Mouse (Mus musculus): ENCODE measurements around the gene Col11a2. TPM values are rescaled to one million over a fixed set of nuclear protein-coding genes. Genes with fewer than 3 reads are reported as not detected.
"Not testable (repeated sequence)": the region's sequence is repeated elsewhere in the genome, so short reads cannot be mapped to it uniquely, and the experiment has no call there.

The Col11a2 gene
- 53.2 and 64.3 TPM in 2 replicates for polyA plus RNA-seq (2015; fragmentation: Nextera tagmentation; extraction: Ambion mirVana)

DNA sequence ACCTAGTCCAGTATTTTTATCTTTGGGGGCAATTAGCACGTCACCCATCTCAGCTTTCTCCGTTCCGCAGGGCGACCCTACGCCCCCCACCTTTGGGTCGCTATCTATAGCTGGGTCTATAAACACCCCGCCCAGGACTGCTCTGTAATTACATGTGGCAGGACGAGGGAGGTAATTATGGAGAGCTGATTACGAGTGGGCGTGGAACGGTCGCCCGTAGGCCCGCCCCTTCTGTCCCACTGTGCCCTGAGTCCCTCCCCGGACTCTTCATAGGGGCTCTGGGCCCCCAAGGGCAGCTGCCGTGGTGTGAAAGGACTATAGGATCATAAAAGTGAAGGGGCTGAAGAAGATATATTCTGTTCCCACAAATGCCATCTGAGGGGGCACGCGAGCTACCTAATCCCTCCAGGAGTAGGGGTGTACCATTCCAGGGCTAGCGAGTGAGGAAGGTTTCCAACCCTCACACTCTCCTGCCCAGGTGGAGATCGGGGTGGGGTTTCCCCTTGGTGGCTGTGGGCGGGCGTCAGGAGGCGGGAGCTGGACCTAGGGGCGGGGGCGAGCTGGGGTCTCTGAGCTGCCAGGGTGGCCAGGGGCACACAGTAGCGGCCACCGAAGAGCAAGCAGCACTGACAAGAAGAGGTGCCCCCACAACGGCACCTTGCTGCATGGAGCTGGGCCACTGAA, at the start of gene Col11a2:
Gene Col11a2 (plus strand): TSS at position 560 of the 684 bp plus-strand sequence.
- Histone ChIP-seq H3K27me3 (peaks cover 38% of the 10 kb centered on the region), H3K9me3 (replicated peaks) (no peaks in the 10 kb centered on the region), H3K9ac (peak within 1 kb of the TSS; percentile 31; the same call in 1 of the 2 replicates), H3K4me1 (peaks cover 33% of the 10 kb centered on the region), H3K36me3 (peaks cover 34% of the 10 kb centered on the region), H3K4me3 (replicated peaks) (peak within 1 kb of the TSS; percentile 33), H3K4me2 (replicated peaks) (peak within 1 kb of the TSS; percentile 44), H3K27ac (replicated peaks) (peak within 1 kb of the TSS; percentile 44)
- 8% methylated on average over 28 of the region's 28 CpGs for WGBS
- ATAC-seq (ENCODE audit: insufficient number of reproducible peaks, low FRiP score, low TSS enrichment, low read depth) = peak; percentile 79

DNA sequence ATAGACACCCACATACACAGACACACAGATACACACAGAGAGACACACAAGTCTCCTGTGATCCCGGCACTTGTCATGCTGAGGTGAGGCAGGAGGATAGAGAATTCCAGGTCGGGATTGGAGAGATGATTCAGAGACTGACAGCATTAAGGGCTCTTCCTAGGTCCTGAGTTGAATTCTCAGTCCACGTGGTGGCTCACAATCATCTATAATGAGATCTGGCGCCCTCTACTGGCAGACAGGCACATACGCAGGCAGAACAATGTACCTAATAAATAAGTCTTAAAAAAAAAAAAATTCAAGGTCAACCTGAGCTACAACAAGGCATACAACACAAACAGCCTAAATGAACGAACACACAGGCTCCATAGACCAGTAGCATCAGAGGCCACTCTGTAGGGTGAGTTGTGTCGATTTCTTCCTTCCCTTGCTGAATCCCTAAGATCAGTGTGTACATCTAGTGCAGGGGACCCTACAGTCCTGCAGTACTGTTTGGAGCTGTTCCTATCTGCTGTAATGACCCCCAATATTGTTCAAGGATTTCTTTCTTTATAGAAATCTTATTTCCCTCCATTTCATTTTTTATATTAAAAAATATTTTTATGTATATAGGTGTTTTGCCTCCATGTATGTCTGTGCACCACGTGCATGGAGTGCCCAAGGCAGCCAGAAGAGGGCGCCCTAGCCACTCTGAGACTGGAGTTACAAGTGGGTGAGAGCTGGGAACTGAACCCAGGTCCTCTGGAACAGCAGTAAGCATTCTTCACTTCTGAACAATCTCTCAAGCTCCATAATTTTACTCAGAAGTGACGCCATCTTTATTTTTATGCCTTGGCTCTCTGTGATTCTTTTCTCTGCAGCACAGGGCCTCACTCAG, 47.2 kb upstream of the Col11a2 start:
- H3K9me3 ChIP-seq (replicated peaks) = no peaks in the 10 kb centered on the region
- H3K4me2 ChIP-seq (replicated peaks) = no peak overlapping the region
- no peak overlapping the region for H3K9ac ChIP-seq
- WGBS = 28% methylated on average over 10 of the region's 10 CpGs
- no peak overlapping the region for H3K27ac ChIP-seq (replicated peaks)
- H3K4me1 ChIP-seq = no peaks in the 10 kb centered on the region
- H3K36me3 ChIP-seq = no peaks in the 10 kb centered on the region
- ATAC-seq (ENCODE audit: insufficient number of reproducible peaks, low FRiP score, low TSS enrichment, low read depth) = no peak
- H3K4me3 ChIP-seq (replicated peaks) = no peak overlapping the region
- peaks cover 12% of the 10 kb centered on the region; the same call in 1 of the 2 replicates for H3K27me3 ChIP-seq

DNA sequence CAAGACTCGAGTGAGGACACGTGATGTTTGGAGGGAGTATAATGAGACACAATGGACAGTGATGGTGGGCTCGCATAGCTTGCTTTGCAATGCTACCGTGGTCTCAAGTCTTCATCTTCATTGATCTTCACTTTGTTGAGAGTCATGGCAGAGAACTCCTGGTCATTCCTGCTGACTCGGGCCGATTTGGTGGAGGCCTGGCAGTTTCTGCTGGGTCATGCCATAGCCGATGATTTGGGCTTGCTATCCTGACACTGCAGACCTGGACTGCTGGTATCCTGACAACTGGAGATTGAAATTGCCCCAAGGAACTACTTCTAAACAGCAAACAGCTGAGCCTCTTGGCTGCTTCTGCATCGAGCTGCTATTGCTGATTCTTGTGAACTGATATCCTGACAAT, 44.3 kb upstream of the Col11a2 start:
- H3K36me3 ChIP-seq = no peaks in the 10 kb centered on the region
- H3K27me3 ChIP-seq = peaks cover 18% of the 10 kb centered on the region
- H3K4me3 ChIP-seq (replicated peaks) = no peak overlapping the region
- 84% methylated on average over 8 of the region's 8 CpGs for WGBS
- no peak overlapping the region for H3K27ac ChIP-seq (replicated peaks)
- H3K9ac ChIP-seq = no peak overlapping the region
- ATAC-seq (ENCODE audit: insufficient number of reproducible peaks, low FRiP score, low TSS enrichment, low read depth) = no peak
- H3K4me1 ChIP-seq = peaks cover 9% of the 10 kb centered on the region
- no peak overlapping the region for H3K4me2 ChIP-seq (replicated peaks)
- no peaks in the 10 kb centered on the region for H3K9me3 ChIP-seq (replicated peaks)

DNA sequence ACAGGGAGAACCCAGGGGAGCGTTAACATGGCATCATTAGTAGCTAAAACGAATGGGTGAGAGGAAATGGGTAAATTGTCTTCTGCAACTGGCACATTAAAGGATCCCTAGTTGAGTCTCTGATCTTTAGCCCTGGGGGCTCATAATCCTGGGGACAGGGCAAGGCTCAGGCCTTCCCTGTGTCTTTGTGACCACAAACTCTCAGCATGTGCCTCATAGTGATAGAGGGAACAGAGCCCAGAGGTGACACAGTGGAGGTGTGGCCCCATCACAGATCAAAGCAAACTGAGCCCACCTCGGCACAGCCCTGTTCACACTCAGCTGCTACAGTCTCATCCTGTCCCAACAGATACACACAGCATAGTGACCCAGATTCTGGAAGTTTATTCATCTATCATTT, 43.6 kb upstream of the Col11a2 start:
- Histone ChIP-seq H3K4me2 (replicated peaks) (no peak overlapping the region), H3K36me3 (no peaks in the 10 kb centered on the region), H3K9ac (no peak overlapping the region), H3K4me3 (replicated peaks) (no peak overlapping the region), H3K9me3 (replicated peaks) (no peaks in the 10 kb centered on the region), H3K4me1 (peaks cover 15% of the 10 kb centered on the region), H3K27ac (replicated peaks) (no peak overlapping the region), H3K27me3 (peaks cover 25% of the 10 kb centered on the region)
- no peak for ATAC-seq (ENCODE audit: insufficient number of reproducible peaks, low FRiP score, low TSS enrichment, low read depth)
- WGBS = 62% methylated on average over 3 of the region's 3 CpGs

DNA sequence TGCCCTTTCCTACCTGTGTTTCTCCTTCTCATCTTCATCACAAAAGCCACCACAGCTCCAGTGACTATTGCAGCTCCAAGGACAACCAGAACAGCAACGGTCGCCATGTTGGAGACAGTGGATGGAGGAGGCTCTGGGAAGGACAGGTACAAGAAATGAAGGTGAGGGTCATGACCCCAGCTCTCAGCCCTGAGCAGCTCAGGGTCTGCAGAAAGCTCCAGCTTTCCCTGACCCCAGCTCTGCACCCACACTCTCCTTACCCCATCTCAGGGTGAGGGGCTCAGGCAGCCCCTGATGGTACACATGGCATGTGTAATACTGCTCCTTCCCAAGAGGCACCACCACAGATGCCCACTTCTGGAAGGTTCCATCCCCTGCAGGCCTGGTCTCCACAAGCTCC, 42.2 kb upstream of the Col11a2 start:
- not testable (repeated sequence) for H3K4me2 ChIP-seq (replicated peaks); H3K27ac ChIP-seq (replicated peaks); H3K36me3 ChIP-seq; H3K9me3 ChIP-seq (replicated peaks); ATAC-seq (ENCODE audit: insufficient number of reproducible peaks, low FRiP score, low TSS enrichment, low read depth); H3K9ac ChIP-seq; H3K4me3 ChIP-seq (replicated peaks)
- H3K4me1 ChIP-seq = peaks cover 15% of the 10 kb centered on the region
- 89% methylated on average over 2 of the region's 2 CpGs for WGBS
- H3K27me3 ChIP-seq = peaks cover 39% of the 10 kb centered on the region

DNA sequence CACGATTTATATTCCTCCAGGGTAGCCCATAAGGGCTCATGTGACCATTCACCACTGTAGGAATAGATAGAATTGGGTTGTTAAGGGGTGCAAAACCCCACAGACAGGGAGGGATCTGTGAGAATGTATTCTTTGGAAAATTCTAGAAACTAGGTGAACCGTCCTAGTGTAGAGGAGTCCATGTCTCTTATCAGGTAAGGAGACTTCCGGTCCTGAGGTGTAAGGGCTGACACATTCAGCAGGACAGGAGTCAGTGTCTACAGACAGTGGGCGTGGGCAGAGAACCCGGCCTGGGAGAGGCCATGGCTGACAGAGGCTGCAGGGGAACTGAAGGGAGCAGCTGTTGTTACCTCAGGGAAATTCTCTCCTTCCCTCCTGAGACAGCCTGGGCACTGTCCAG, 40.5 kb upstream of the Col11a2 start:
- peaks cover 43% of the 10 kb centered on the region for H3K27me3 ChIP-seq
- 48% methylated on average over 5 of the region's 5 CpGs for WGBS

DNA sequence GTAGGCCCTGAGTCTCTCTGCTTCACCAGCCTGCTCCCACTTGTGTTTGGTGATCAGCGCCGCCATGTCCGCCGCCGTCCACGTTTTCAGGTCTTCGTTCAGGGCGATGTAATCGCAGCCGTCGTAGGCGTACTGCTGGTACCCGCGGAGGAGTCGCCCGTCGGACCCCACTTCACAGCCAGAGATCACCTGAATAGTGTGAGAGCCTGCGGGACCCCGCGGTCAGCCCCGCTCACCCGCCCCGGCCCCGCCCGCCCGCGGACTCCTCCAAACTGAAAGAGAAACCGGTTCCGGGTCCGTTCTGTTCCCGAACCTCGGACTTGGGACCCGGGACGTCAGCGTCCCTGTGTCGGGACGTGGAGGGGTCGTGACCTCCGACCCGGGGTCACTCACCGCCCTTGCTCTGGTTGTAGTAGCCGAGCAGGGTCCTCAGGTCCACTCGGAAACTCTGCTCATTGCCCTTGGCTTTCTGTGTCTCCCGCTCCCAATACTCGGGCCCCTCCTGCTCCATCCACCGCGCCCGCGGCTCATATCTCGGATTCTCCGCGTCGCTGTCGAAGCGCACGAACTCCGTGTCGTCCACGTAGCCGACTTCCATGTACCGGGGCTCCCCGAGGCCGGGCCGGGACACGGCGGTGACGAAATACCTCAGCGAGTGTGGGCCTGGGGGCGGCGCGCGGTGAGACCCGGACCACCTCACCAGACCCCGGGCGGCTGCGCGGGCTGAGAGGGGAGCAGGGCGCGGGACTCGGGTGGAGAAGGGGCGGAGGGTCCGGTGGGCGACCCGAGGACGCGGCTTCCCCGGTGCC, 39.7 kb upstream of the Col11a2 start:
- Histone ChIP-seq H3K4me1 (peaks cover 15% of the 10 kb centered on the region), H3K9ac (peak overlapping the region; percentile 33), H3K9me3 (replicated peaks) (no peaks in the 10 kb centered on the region), H3K36me3 (no peaks in the 10 kb centered on the region), H3K4me3 (replicated peaks) (peak overlapping the region; percentile 56), H3K27ac (replicated peaks) (no peak overlapping the region), H3K4me2 (replicated peaks) (peak overlapping the region; percentile 99), H3K27me3 (peaks cover 43% of the 10 kb centered on the region)
- no peak; the same call in 1 of the 2 replicates for ATAC-seq (ENCODE audit: insufficient number of reproducible peaks, low FRiP score, low TSS enrichment, low read depth)
- WGBS = 1% methylated on average over 81 of the region's 87 CpGs

More for the DNA sequence above, 40.5 kb upstream of the Col11a2 start:
- peaks cover 15% of the 10 kb centered on the region for H3K4me1 ChIP-seq
- not testable (repeated sequence) for H3K4me3 ChIP-seq (replicated peaks); ATAC-seq (ENCODE audit: insufficient number of reproducible peaks, low FRiP score, low TSS enrichment, low read depth); H3K36me3 ChIP-seq; H3K9ac ChIP-seq; H3K9me3 ChIP-seq (replicated peaks); H3K4me2 ChIP-seq (replicated peaks); H3K27ac ChIP-seq (replicated peaks)

DNA sequence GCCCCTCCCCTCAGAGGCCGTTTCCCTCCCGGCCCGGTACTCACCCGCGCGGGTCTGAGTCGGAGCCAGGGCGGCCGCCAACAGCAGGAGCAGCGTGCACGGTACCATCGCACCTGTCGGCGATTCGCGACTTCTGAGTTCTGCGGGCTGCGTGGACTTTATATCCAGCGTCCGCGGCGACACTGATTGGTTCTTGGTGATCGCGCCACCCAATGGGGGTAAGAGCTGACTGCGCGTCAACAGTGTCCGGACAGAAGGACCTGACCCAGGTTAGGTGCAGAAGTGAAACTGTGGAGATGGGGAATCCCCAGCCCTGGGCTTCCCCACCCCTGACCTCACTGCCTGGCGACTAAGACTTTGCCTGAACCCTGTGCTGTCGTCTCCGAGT, 39.1 kb upstream of the Col11a2 start, which contains the start of gene H2-K1:
Gene H2-K1 (minus strand): TSS at position 198 of the 388 bp plus-strand sequence.
- no peaks in the 10 kb centered on the region for H3K36me3 ChIP-seq
- peaks cover 43% of the 10 kb centered on the region for H3K27me3 ChIP-seq
- no peaks in the 10 kb centered on the region for H3K9me3 ChIP-seq (replicated peaks)
- WGBS = under 1% methylated on average over 27 of the region's 30 CpGs
- H3K4me1 ChIP-seq = peaks cover 15% of the 10 kb centered on the region
- peak within 1 kb of the TSS; percentile 99 for H3K4me2 ChIP-seq (replicated peaks)
- H3K9ac ChIP-seq = peak within 1 kb of the TSS; percentile 33
- peak within 1 kb of the TSS; percentile 56 for H3K4me3 ChIP-seq (replicated peaks)
- ATAC-seq (ENCODE audit: insufficient number of reproducible peaks, low FRiP score, low TSS enrichment, low read depth) = peak; percentile 77
- no peak within 1 kb of the TSS for H3K27ac ChIP-seq (replicated peaks)

DNA sequence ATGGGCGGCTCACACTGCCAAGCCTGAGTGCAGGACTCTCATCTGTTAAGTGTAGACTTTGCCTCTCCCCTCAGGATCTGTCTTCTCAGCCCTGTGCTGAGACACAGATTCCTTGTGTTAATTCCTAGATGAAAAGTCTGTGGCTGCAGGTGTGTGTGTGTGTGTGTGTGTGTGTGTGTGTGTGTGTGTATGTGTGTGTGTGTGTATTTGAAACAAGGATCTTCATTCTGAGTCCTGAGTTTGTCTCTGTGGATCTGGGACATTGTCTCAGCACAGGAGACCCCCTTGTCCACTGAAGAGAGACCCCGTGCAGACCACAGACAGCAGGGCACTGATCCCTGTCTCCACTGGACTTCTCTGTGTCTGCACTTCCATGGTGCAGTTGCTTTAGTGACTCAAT, 38.4 kb upstream of the Col11a2 start:
- not testable (repeated sequence) for H3K27ac ChIP-seq (replicated peaks); H3K36me3 ChIP-seq; H3K9me3 ChIP-seq (replicated peaks); ATAC-seq (ENCODE audit: insufficient number of reproducible peaks, low FRiP score, low TSS enrichment, low read depth); H3K9ac ChIP-seq; H3K4me2 ChIP-seq (replicated peaks)
- 42% methylated on average over 2 of the region's 2 CpGs for WGBS
- Histone ChIP-seq H3K4me1 (peaks cover 15% of the 10 kb centered on the region), H3K4me3 (replicated peaks) (0 out of 2 replicates have a peak overlapping the region, but pooled peaks have one; percentile 56), H3K27me3 (peaks cover 43% of the 10 kb centered on the region)

DNA sequence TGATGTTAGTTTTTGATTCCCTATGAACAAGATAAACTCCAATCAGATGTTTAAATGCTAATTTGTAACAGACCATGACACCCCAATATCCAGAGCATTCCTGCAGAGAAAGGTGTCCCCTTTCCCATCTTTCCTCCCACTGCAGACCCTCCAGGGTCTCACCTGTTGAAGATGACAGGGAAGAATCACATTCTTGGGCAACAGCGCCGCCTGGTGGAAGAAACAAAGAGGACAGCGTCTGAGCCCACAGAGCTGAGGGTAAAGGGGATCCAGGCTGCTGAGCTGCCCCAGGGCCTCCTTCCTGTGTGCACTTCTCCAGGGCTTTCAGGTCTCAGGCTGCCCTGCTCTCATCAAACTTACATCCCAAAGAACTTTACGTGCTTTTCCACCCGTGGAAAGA, 35.8 kb upstream of the Col11a2 start:
- Histone ChIP-seq H3K4me3 (replicated peaks) (no peak overlapping the region), H3K4me2 (replicated peaks) (no peak overlapping the region), H3K36me3 (no peaks in the 10 kb centered on the region), H3K9ac (no peak overlapping the region), H3K27me3 (peaks cover 38% of the 10 kb centered on the region), H3K4me1 (peaks cover 15% of the 10 kb centered on the region), H3K9me3 (replicated peaks) (0 out of 2 replicates have a peak, but pooled peaks cover 3% of the 10 kb centered on the region), H3K27ac (replicated peaks) (no peak overlapping the region)
- ATAC-seq (ENCODE audit: insufficient number of reproducible peaks, low FRiP score, low TSS enrichment, low read depth) = no peak
- 2% methylated on average over 5 of the region's 5 CpGs for WGBS
